Mouse (Mus musculus): ENCODE results near the gene Syne3. TPM values are rescaled to one million over a fixed set of nuclear protein-coding genes. Genes with fewer than 3 reads are reported as not detected.
A peak's percentile ranks its signal among the peaks of the same experiment; 100 is the strongest.

Syne3 gene
- total and polyA plus RNA-seq, 3 experiments, result 4.9 to 10.7 TPM; not detected in 1

GRCm38 (mm10) chr12:104960421-104960820 is 49.2 kb downstream of the Syne3 start:
- no peaks in the 10 kb centered on the region; a peak in 1 of 4 replicates for H3K36me3 ChIP-seq (ENCODE audit: control insufficient read depth in 1 of 2, insufficient read depth in 2 of 2, low read length in 2 of 2)
- no peaks in the 10 kb centered on the region for H3K4me1 ChIP-seq (ENCODE audit: control insufficient read depth in 1 of 2, insufficient read depth in 2 of 2, low read length in 2 of 2)
- H3K4me3 ChIP-seq (ENCODE audit: control insufficient read depth in 1 of 2, insufficient read depth in 1 of 2, low read depth in 2 of 2, low read length in 2 of 2), result no peak overlapping the region
- TF ChIP-seq ZMIZ1 (IDR thresholded peaks at IDR 0.05; ENCODE audit: low read depth, low read length), result no peak
- no peak for TF ChIP-seq EP300 (IDR thresholded peaks at IDR 0.05; ENCODE audit: low read depth in 1 of 2, low read length in 2 of 2)
- no peak for TF ChIP-seq MAX (IDR thresholded peaks at IDR 0.05; ENCODE audit: low read length)
- H3K9me3 ChIP-seq (replicated peaks; ENCODE audit: insufficient read depth, low read length), result no peaks in the 10 kb centered on the region
- peak; percentile 61 for DNase-seq (ENCODE audit: low read depth, low spot score)
- H3K27ac ChIP-seq (ENCODE audit: control insufficient read depth, low read depth, low read length), result no peak overlapping the region
- no peaks in the 10 kb centered on the region for H3K79me2 ChIP-seq (ENCODE audit: control insufficient read depth, insufficient read depth, low read length, poor library complexity)
- no peak overlapping the region for H3K9ac ChIP-seq (ENCODE audit: control insufficient read depth, low read depth, low read length, poor library complexity, severe bottlenecking)
- no peaks in the 10 kb centered on the region for H3K27me3 ChIP-seq (ENCODE audit: control insufficient read depth in 1 of 2, insufficient read depth in 2 of 2, low read length in 2 of 2)

- no peak for TF ChIP-seq UBTF (IDR thresholded peaks at IDR 0.05; ENCODE audit: borderline replicate concordance, insufficient read depth, low read depth, low read length)
- no peak for TF ChIP-seq MEF2A (IDR thresholded peaks at IDR 0.05; ENCODE audit: extremely low read depth, insufficient replicate concordance, low read depth, low read length, poor library complexity, severe bottlenecking)
- no peak for TF ChIP-seq NRF1 (IDR thresholded peaks at IDR 0.05; ENCODE audit: insufficient read depth, low read depth, low read length, poor library complexity, severe bottlenecking)
- TF ChIP-seq TBP (IDR thresholded peaks at IDR 0.05; ENCODE audit: low read depth, low read length), result no peak
- TF ChIP-seq ELF1 (IDR thresholded peaks at IDR 0.05; ENCODE audit: low read depth, low read length), result no peak
- no peak for TF ChIP-seq MYC (IDR thresholded peaks at IDR 0.05; ENCODE audit: low read depth, low read length)
- TF ChIP-seq BHLHE40 (IDR thresholded peaks at IDR 0.05; ENCODE audit: borderline replicate concordance, low read depth, low read length), result no peak
- no peak for TF ChIP-seq CHD1 (IDR thresholded peaks at IDR 0.05; ENCODE audit: low read depth, low read length)
- no peak for TF ChIP-seq RCOR1 (IDR thresholded peaks at IDR 0.05; ENCODE audit: low read depth, low read length)
- no peak for TF ChIP-seq NELFE (IDR thresholded peaks at IDR 0.05; ENCODE audit: low read depth, low read length)
- TF ChIP-seq MAX (IDR thresholded peaks at IDR 0.05; ENCODE audit: low read length), result no peak
- TF ChIP-seq JUND (IDR thresholded peaks at IDR 0.05; ENCODE audit: low read depth, low read length), result no peak
- no peak for TF ChIP-seq E2F4 (IDR thresholded peaks at IDR 0.05; ENCODE audit: borderline replicate concordance, low read depth, low read length)
- H3K9me3 ChIP-seq (replicated peaks; ENCODE audit: insufficient read depth, low read length), result no peaks in the 10 kb centered on the region
- H3K9ac ChIP-seq (ENCODE audit: control insufficient read depth, low read depth, low read length, poor library complexity, severe bottlenecking), result no peak overlapping the region
- H3K36me3 ChIP-seq (ENCODE audit: control insufficient read depth in 1 of 2, insufficient read depth in 2 of 2, low read length in 2 of 2), result no peaks in the 10 kb centered on the region; a peak in 1 of 4 replicates
- H3K4me3 ChIP-seq (ENCODE audit: control insufficient read depth in 1 of 2, insufficient read depth in 1 of 2, low read depth in 2 of 2, low read length in 2 of 2), result no peak overlapping the region
- no peaks in the 10 kb centered on the region for H3K79me2 ChIP-seq (ENCODE audit: control insufficient read depth, insufficient read depth, low read length, poor library complexity)
- H3K27me3 ChIP-seq (ENCODE audit: control insufficient read depth in 1 of 2, insufficient read depth in 2 of 2, low read length in 2 of 2), result no peaks in the 10 kb centered on the region
- no peak for DNase-seq (ENCODE audit: low read depth, low spot score)
- no peaks in the 10 kb centered on the region for H3K4me1 ChIP-seq (ENCODE audit: control insufficient read depth in 1 of 2, insufficient read depth in 2 of 2, low read length in 2 of 2)
- no peak overlapping the region for H3K27ac ChIP-seq (ENCODE audit: control insufficient read depth, low read depth, low read length)
These were observed 49.6 kb downstream of the Syne3 start for GRCm38 (mm10) chr12:104959966-104960365.
